Mouse (Mus musculus) cerebellum, adult 2 months (tissue): ENCODE measurements around the gene Gm28539. TPM values are rescaled to one million over a fixed set of nuclear protein-coding genes. Genes with fewer than 3 reads are reported as not detected.

Experiments
- DNase-seq, 2 experiments: peaks; one replicate each; pipeline ENCODE4 v3.0.0; 2021
- H3K27ac ChIP-seq: fragments of 200-500 bp; 2 replicates; pipeline ENCODE4 v1.5.1; 2012; ENCODE audit warnings: low read length, control low read depth, inconsistent platforms; ENCODE audit not compliant: insufficient read depth
- H3K27me3 ChIP-seq: fragments of 200-500 bp; 2 replicates; pipeline ENCODE4 v1.6.1; 2012; ENCODE audit warnings: inconsistent platforms, mild to moderate bottlenecking, low read length, moderate library complexity; ENCODE audit not compliant: control insufficient read depth, insufficient read depth
- H3K4me1 ChIP-seq: fragments of 200-500 bp; 2 replicates; pipeline ENCODE4 v1.6.1; 2011; ENCODE audit warnings: low read length; ENCODE audit not compliant: control insufficient read depth, insufficient read depth
- H3K4me3 ChIP-seq: fragments of 200-500 bp; replicated peaks from 2 replicates; pipeline ENCODE3; 2011; ENCODE audit warnings: mild to moderate bottlenecking, low read depth, low read length, control low read depth; ENCODE audit not compliant: insufficient read depth
- CTCF ChIP-seq: fragments of 200-500 bp; IDR thresholded peaks from 2 replicates; pipeline ENCODE4 v1.5.1; 2011; ENCODE audit warnings: low read depth, mild to moderate bottlenecking, control low read depth, low read length, moderate library complexity, borderline replicate concordance; ENCODE audit not compliant: insufficient read depth
- POLR2A ChIP-seq: fragments of 200-500 bp; IDR thresholded peaks from 2 replicates; pipeline ENCODE4 v1.6.1; 2011; ENCODE audit warnings: low read length, control low read depth, borderline replicate concordance; ENCODE audit not compliant: insufficient read depth
- WGBS: fragments of 180-500 bp; shearing (Covaris S2); methylation state at CpG from one replicate; pipeline ENCODE4 v1.1.7; 2018; 5-methylcytosine and 5-hydroxymethylcytosine counted together
- polyA plus RNA-seq: library from polyadenylated mRNA; depleted of rRNA; stranded (reverse); fragments of >200 nt; gene quantifications from 2 replicates; pipeline ENCODE4 v1.2.3, GENCODE M21; 2012

Gm28539 gene
- polyA plus RNA-seq, 1 experiment: 0.08 TPM

DNA sequence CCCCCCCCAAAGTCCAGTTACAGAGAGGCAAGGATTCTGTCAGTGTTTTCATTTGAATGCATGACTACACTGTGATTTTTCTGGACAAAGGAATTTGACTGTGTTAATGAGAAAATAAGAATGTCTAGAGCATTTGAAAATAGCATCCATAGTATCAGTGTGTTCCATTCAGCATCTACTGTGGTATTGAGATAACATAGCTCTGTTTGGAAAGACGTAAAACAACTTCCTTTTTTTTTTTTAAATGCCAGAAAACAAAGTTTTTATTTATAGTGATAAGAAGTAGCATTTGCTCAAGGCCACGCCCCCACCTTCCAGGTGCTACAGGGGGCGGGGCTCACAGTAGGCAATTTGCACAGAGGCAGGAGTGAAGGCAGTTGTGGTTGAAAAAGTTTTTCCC, 58.9 kb downstream of the Gm28539 start:
- WGBS: 88% methylated on average over 3 of the region's 3 CpGs
- Histone ChIP-seq H3K4me1 (0 out of 2 replicates have a peak, but pooled peaks cover 3% of the 10 kb centered on the region), H3K4me3 (no peak overlapping the region), H3K27ac (no peak overlapping the region), H3K27me3 (no peaks in the 10 kb centered on the region)
- TF ChIP-seq CTCF (no peak), POLR2A (no peak)
- no peak for DNase-seq

DNA sequence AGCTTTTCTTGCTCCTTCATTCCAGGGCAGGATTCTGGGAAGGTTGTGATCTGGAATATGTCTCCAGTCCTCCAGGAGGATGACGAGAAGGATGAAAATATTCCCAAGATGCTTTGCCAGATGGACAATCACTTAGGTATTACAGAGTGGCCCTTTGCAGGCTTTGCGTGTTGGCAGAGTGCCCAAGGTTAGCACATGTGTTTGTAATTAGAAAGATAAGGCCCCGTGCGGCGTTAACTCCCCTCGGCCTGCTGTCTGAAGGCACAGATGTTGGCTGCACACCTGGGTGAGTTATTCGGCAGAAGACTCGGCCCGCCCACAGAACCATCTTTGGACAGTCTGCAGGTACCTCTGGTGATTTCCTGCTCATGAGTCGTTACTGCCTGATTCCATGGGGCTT, 60.0 kb downstream of the Gm28539 start:
- Histone ChIP-seq H3K4me1 (0 out of 2 replicates have a peak, but pooled peaks cover 3% of the 10 kb centered on the region), H3K27ac (no peak overlapping the region), H3K27me3 (no peaks in the 10 kb centered on the region), H3K4me3 (no peak overlapping the region)
- 72% methylated on average over 10 of the region's 10 CpGs for WGBS
- no peak for TF ChIP-seq POLR2A
- TF ChIP-seq CTCF: no peak
- DNase-seq: no peak

DNA sequence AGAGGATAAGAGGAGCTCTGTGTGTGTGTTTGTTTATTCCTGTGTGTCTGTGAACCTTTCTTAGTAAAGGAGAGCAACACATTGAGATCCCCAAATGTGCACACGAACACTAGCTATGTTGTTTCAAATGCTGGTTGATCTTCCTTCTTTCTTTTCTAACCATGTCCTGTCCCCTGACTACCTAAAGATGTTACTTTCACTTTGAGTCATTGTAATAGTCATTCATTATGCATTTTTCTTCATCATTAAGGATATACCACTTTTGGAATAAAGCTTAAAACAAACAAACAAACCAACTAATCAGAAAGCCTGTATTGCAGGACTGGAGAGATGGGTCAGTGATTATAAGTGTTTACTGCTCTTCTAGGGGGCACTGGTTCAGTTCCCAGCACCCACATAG, 69.3 kb downstream of the Gm28539 start:
- 97% methylated on average over 1 of the region's 1 CpGs for WGBS
- Histone ChIP-seq H3K27me3 (no peaks in the 10 kb centered on the region), H3K27ac (no peak overlapping the region), H3K4me1 (no peaks in the 10 kb centered on the region), H3K4me3 (no peak overlapping the region)
- no peak for DNase-seq
- no peak for TF ChIP-seq CTCF
- TF ChIP-seq POLR2A: no peak

DNA sequence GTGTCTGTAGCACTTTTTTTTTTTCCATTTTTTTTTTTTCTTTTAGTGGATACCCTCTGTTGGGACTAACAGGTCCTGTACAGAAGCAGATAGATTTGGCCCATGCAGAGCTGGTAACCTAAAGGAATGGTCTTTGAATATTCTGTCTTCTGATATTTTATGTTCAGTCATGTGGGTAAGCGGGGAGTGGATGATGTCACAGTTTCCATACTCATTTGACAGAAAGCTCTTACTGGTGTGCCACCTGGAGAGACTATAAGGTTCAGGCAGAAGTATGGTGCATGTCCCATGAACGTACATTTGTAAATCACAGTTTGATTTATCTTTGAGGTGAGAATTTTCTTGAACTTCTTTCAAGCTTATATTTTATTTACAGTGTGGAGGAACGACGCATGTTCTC, 79.7 kb downstream of the Gm28539 start:
- Histone ChIP-seq H3K4me3 (no peak overlapping the region), H3K4me1 (no peaks in the 10 kb centered on the region), H3K27me3 (no peaks in the 10 kb centered on the region), H3K27ac (no peak overlapping the region)
- TF ChIP-seq CTCF (no peak), POLR2A (no peak)
- DNase-seq: no peak
- 96% methylated on average over 4 of the region's 4 CpGs for WGBS

DNA sequence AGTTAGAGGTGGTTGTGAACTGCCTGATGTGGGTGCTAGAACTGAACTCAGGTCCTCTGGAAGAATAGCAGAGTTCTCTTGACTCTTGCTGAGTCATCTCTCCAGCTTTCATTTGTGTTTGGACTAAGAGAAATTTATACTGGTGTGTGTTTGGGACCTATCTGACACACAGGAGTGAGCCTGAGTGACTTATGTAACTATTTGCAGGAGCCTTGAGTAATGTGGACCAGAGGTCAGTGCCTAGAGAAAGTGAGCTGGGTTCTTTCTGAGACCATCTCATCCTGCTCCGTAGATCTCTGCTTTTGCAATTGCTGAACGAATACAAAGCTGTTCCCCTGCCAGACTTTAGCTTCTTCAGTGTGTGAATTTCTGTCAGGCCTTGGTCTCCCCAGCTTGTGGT, 85.4 kb downstream of the Gm28539 start:
- Histone ChIP-seq H3K27ac (no peak overlapping the region), H3K27me3 (no peaks in the 10 kb centered on the region), H3K4me3 (no peak overlapping the region), H3K4me1 (no peaks in the 10 kb centered on the region)
- TF ChIP-seq POLR2A: no peak
- TF ChIP-seq CTCF: no peak
- 90% methylated on average over 2 of the region's 2 CpGs for WGBS
- no peak for DNase-seq

DNA sequence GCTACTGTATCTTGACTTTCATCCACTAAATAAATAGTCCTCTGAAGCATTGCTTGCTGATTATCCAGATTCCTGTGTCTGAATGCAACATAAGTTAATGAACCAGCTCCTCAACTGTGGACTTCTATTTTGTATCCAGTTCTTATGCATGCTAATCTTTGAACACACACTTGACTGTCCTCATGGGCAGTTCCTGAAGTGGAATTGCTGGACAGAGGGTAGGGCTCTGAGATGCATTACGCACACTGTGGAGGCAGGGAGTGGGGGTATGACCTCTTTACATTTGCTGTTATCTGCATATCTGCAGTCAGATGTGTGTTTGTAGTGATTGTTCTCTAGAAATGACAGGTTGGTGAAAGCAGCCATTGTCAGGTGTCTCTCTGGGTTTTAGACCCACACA, 91.6 kb downstream of the Gm28539 start:
- no peak overlapping the region for H3K27ac ChIP-seq
- WGBS: 100% methylated on average over 1 of the region's 1 CpGs
- H3K4me3 ChIP-seq: no peak overlapping the region
- TF ChIP-seq POLR2A (no peak), CTCF (no peak)
- no peaks in the 10 kb centered on the region for H3K27me3 ChIP-seq
- no peaks in the 10 kb centered on the region for H3K4me1 ChIP-seq
- DNase-seq: no peak

DNA sequence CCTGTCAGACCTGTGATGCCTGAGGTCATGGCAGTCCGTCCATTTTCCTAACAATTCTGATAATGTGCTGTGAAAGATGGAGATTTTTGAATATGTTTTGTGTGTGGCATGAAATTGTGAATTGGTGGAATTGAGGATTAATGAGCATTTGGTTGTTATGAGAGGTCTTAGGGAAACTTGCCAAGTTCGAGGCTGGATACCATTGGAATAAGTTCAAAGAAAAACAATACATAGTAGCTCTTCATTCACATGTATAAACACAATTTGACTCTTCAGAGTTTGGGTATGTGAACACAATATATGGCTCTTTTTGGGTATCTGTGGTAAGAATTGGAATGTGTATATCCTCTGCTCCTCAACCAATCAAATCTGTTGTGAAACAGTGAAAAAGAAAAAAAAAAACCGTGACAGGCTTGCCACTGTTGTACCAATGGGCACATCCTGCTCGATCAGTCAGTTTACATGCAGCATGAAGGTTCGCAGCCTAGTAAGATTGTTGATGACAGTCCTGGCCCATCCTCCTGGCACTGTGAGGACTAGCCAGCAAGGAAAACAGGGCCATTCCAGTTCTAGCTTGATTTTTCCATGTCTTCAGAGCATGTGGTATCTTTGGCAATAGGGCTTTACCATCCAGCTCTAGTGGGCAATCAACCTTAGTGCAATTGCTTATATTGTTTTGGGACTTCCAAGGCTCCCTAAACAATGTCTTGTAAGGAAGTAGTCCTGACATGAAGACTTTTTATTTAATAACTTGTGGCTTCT, 102.1 kb downstream of the Gm28539 start:
- no peak for DNase-seq
- Histone ChIP-seq H3K27me3 (no peaks in the 10 kb centered on the region), H3K4me1 (no peaks in the 10 kb centered on the region), H3K4me3 (no peak overlapping the region), H3K27ac (no peak overlapping the region)
- 44% methylated on average over 5 of the region's 5 CpGs for WGBS
- TF ChIP-seq CTCF: no peak

DNA sequence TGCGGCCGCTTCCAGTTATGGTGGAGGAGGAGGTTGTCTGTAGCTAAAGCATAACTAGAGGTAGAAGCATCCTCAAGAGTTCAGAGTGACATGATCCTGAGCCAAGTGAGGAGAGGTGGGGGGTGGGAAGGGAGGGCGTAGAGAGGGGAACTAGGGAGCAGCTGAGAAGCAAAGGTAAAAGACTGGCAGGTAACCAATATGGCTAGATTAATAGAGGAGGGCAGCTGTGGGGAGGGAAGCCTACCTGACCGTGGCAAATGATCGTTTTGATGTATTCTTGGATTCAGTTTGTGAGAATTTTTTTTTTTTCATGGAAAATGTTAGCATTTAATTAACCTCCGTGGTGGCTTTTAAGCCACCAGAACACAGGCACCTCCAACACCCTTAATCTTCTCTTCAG, 107.5 kb downstream of the Gm28539 start:
- no peak for TF ChIP-seq POLR2A
- no peak for TF ChIP-seq CTCF
- DNase-seq: no peak
- no peaks in the 10 kb centered on the region for H3K27me3 ChIP-seq
- H3K27ac ChIP-seq: no peak overlapping the region
- WGBS: 73% methylated on average over 6 of the region's 6 CpGs
- H3K4me3 ChIP-seq: no peak overlapping the region
- H3K4me1 ChIP-seq: no peaks in the 10 kb centered on the region
